8 mouse cellular contexts compared by ENCODE assay signal in genomic region chr6:116671031-116671430, GRCm38 (mm10). TPM values are rescaled to one million over a fixed set of nuclear protein-coding genes. Genes with fewer than 3 reads are reported as not detected.
DNase-seq lines count a peak whose midpoint lies in the region; ATAC-seq and TF ChIP-seq lines count a peak whose summit lies in the region.

No protein-coding gene starts in this region.

- H3K4me1 ChIP-seq in kidney, embryonic 15.5 days: peaks cover 41% of the 10 kb centered on the region
- H3K4me1 ChIP-seq in bone marrow macrophage, adult 2 months (ENCODE audit: control insufficient read depth, insufficient read depth, low read length): peaks cover 43% of the 10 kb centered on the region
- peaks cover 63% of the 10 kb centered on the region for H3K4me1 ChIP-seq in hindbrain, embryonic 12.5 days

- no peak overlapping the region for H3ac ChIP-seq in myocyte (ENCODE audit: control insufficient read depth, insufficient read length)

- no peak overlapping the region for H3K4me2 ChIP-seq in kidney, embryonic 15.5 days
- peak overlapping the region; percentile 93 for H3K4me2 ChIP-seq in hindbrain, embryonic 12.5 days (replicated peaks)
- no peak overlapping the region for H3K4me2 ChIP-seq in myocyte (ENCODE audit: low read depth)

- 2% methylated on average over 5 of the region's 5 CpGs for WGBS in kidney, embryonic 15.5 days
- 8% methylated on average over 5 of the region's 5 CpGs for WGBS in hindbrain, embryonic 12.5 days

- H3K27me3 ChIP-seq in kidney, embryonic 15.5 days: peaks cover 23% of the 10 kb centered on the region
- H3K27me3 ChIP-seq in hindbrain, embryonic 12.5 days: no peaks in the 10 kb centered on the region; the same call in 1 of the 2 replicates
- H3K27me3 ChIP-seq in myocyte (ENCODE audit: control insufficient read depth, insufficient read depth, insufficient read length): no peaks in the 10 kb centered on the region

- no peak for TF ChIP-seq POLR2A in bone marrow macrophage, adult 2 months (IDR thresholded peaks at IDR 0.05; ENCODE audit: borderline replicate concordance, low read depth, low read length)
- no peak for TF ChIP-seq POLR2A in myocyte (IDR thresholded peaks at IDR 0.05; ENCODE audit: insufficient read length, low read depth)

- H3K4me3 ChIP-seq in kidney, embryonic 15.5 days (replicated peaks): no peak overlapping the region
- peak overlapping the region; percentile 81 for H3K4me3 ChIP-seq in bone marrow macrophage, adult 2 months (ENCODE audit: insufficient read depth, low read length)
- H3K4me3 ChIP-seq in hindbrain, embryonic 12.5 days: peak overlapping the region; percentile 3; the same call in 1 of the 2 replicates
- H3K4me3 ChIP-seq in myocyte: no peak overlapping the region

- no peaks in the 10 kb centered on the region for H3K79me2 ChIP-seq in myocyte (ENCODE audit: control insufficient read depth, insufficient read depth)

- ATAC-seq in kidney, embryonic 15.5 days (replicated peaks; ENCODE audit: low FRiP score): peak; percentile 23; the same call in 1 of the 2 replicates
- peak; percentile 20 for ATAC-seq in hindbrain, embryonic 12.5 days (ENCODE audit: low FRiP score)
- ATAC-seq in CD4-positive, CD25-positive, alpha-beta regulatory T cell, adult 4 months: no peak

- no peak for DNase-seq in kidney, postnatal 36 days
- no peak for DNase-seq in cerebellum, adult 18-20 months
- DNase-seq in left cerebral cortex, adult 11 months (ENCODE audit: low spot score): no peak

- no peak for TF ChIP-seq CTCF in bone marrow macrophage, adult 2 months (IDR thresholded peaks at IDR 0.05; ENCODE audit: low read depth, low read length)

- H3K9me3 ChIP-seq in kidney, embryonic 15.5 days (replicated peaks): no peaks in the 10 kb centered on the region
- H3K9me3 ChIP-seq in hindbrain, embryonic 12.5 days (replicated peaks): no peaks in the 10 kb centered on the region

- no peaks in the 10 kb centered on the region for H3K36me3 ChIP-seq in kidney, embryonic 15.5 days
- H3K36me3 ChIP-seq in hindbrain, embryonic 12.5 days: no peaks in the 10 kb centered on the region
- H3K36me3 ChIP-seq in myocyte (ENCODE audit: control insufficient read depth, insufficient read depth): no peaks in the 10 kb centered on the region

- H3K9ac ChIP-seq in kidney, embryonic 15.5 days: no peak overlapping the region
- peak overlapping the region; percentile 2; the same call in 1 of the 2 replicates for H3K9ac ChIP-seq in hindbrain, embryonic 12.5 days

- no peak overlapping the region for H3K27ac ChIP-seq in kidney, embryonic 15.5 days
- peak overlapping the region; percentile 96 for H3K27ac ChIP-seq in bone marrow macrophage, adult 2 months (ENCODE audit: insufficient read depth, low read depth, low read length)
- H3K27ac ChIP-seq in hindbrain, embryonic 12.5 days: peak overlapping the region; percentile 89

TF ChIP-seq in myocyte, 11 proteins besides CTCF, POLR2A, EP300 and RAD21:
- no peak for TF ChIP-seq E2F4 (IDR thresholded peaks at IDR 0.05; ENCODE audit: insufficient read depth)
- TF ChIP-seq POLR2AphosphoS2 (IDR thresholded peaks at IDR 0.05; ENCODE audit: insufficient read length, low read depth): no peak
- TF ChIP-seq MYOG (IDR thresholded peaks at IDR 0.05; ENCODE audit: control insufficient read depth in 1 of 3, insufficient read depth in 1 of 3, insufficient read length in 2 of 3, low read depth in 2 of 3): peak; percentile 71 to 93 (median 86)
- no peak for TF ChIP-seq CEBPB (IDR thresholded peaks at IDR 0.05; ENCODE audit: insufficient read depth, poor library complexity, severe bottlenecking)
- TF ChIP-seq TCF12 (IDR thresholded peaks at IDR 0.05; ENCODE audit: insufficient read depth, poor library complexity, severe bottlenecking): peak; percentile 64
- no peak for TF ChIP-seq REST (IDR thresholded peaks at IDR 0.05; ENCODE audit: insufficient read depth, insufficient read length)
- TF ChIP-seq TCF3 (IDR thresholded peaks at IDR 0.05; ENCODE audit: insufficient read length, low read depth): peak; percentile 38
- no peak for TF ChIP-seq USF1 (IDR thresholded peaks at IDR 0.05; ENCODE audit: low read depth)
- TF ChIP-seq MAX (IDR thresholded peaks at IDR 0.05; ENCODE audit: low read depth): no peak
- no peak for TF ChIP-seq SRF (IDR thresholded peaks at IDR 0.05; ENCODE audit: control insufficient read depth, insufficient read length, low read depth)
- peak in 2 of 3 experiments; percentile 83 to 87 for TF ChIP-seq MYOD1 (IDR thresholded peaks at IDR 0.05; ENCODE audit: control insufficient read depth in 1 of 3, insufficient read length in 2 of 3, low read depth in 2 of 3)

RNA-seq across cellular contexts. Expression of gene Rassf4, which starts 2.7 kb away (rescaled TPM):
- 6.0 and 6.1 TPM in 2 replicates for polyA plus RNA-seq in kidney, embryonic 15.5 days (2015; fragmentation: Nextera tagmentation; extraction: Ambion mirVana)
- 388 and 401 TPM in 2 replicates for polyA plus RNA-seq in bone marrow macrophage, adult 2 months (2012; ENCODE audit: insufficient read depth, insufficient read length, missing spikeins)
- 38.7 and 46.7 TPM in 2 replicates for polyA plus RNA-seq in hindbrain, embryonic 12.5 days (2016; fragmentation: Nextera tagmentation; extraction: Ambion mirVana)
- polyA plus RNA-seq in myocyte (2012; fragmentation: generic; extraction: Trizol): 0.86 TPM
- polyA plus RNA-seq in CD4-positive, CD25-positive, alpha-beta regulatory T cell, adult 4 months (2017; shearing (Covaris generic)): 1 to 10 TPM; 3.2 to 5.1 TPM

RNA-seq across cellular contexts. Expression of gene Depp1, which starts 20.6 kb away (rescaled TPM):
- 29.3 and 30.6 TPM in 2 replicates for polyA plus RNA-seq in kidney, embryonic 15.5 days (2015; fragmentation: Nextera tagmentation; extraction: Ambion mirVana)
- 0.61 TPM in 1 of 2 replicates, not detected in the other for polyA plus RNA-seq in bone marrow macrophage, adult 2 months (2012; ENCODE audit: insufficient read depth, insufficient read length, missing spikeins)
- 9.5 and 9.7 TPM in 2 replicates for polyA plus RNA-seq in hindbrain, embryonic 12.5 days (2016; fragmentation: Nextera tagmentation; extraction: Ambion mirVana)
- polyA plus RNA-seq in myocyte (2012; fragmentation: generic; extraction: Trizol): 12.0 TPM
- polyA plus RNA-seq in CD4-positive, CD25-positive, alpha-beta regulatory T cell, adult 4 months (2017; shearing (Covaris generic)): not detected

RNA-seq across cellular contexts. Expression of gene Zfp422, which starts 42.2 kb away (rescaled TPM):
- polyA plus RNA-seq in kidney, embryonic 15.5 days (2015; fragmentation: Nextera tagmentation; extraction: Ambion mirVana): 184 and 199 TPM in 2 replicates
- polyA plus RNA-seq in bone marrow macrophage, adult 2 months (2012; ENCODE audit: insufficient read depth, insufficient read length, missing spikeins): 26.7 and 31.5 TPM in 2 replicates
- 237 and 251 TPM in 2 replicates for polyA plus RNA-seq in hindbrain, embryonic 12.5 days (2016; fragmentation: Nextera tagmentation; extraction: Ambion mirVana)
- polyA plus RNA-seq in myocyte (2012; fragmentation: generic; extraction: Trizol): 5.2 TPM
- polyA plus RNA-seq in CD4-positive, CD25-positive, alpha-beta regulatory T cell, adult 4 months (2017; shearing (Covaris generic)): 10 to 100 TPM; 24.6 to 27.0 TPM

RNA-seq across cellular contexts. Expression of gene Tmem72, which starts 45.7 kb away (rescaled TPM):
- 5.6 and 6.1 TPM in 2 replicates for polyA plus RNA-seq in kidney, embryonic 15.5 days (2015; fragmentation: Nextera tagmentation; extraction: Ambion mirVana)
- 0.09 TPM in 1 of 2 replicates, not detected in the other for polyA plus RNA-seq in bone marrow macrophage, adult 2 months (2012; ENCODE audit: insufficient read depth, insufficient read length, missing spikeins)
- polyA plus RNA-seq in hindbrain, embryonic 12.5 days (2016; fragmentation: Nextera tagmentation; extraction: Ambion mirVana): 0.10 and 0.12 TPM in 2 replicates
- polyA plus RNA-seq in myocyte (2012; fragmentation: generic; extraction: Trizol): 0.04 TPM
- polyA plus RNA-seq in CD4-positive, CD25-positive, alpha-beta regulatory T cell, adult 4 months (2017; shearing (Covaris generic)): under 1 TPM; 0.04 to 0.05 TPM

Comparison
In these comparisons a context has a peak if more than half of its experiments do, and no peak if none do; other contexts are left out.
1. H3K4me3 ChIP-seq: peak in bone marrow macrophage, adult 2 months (single experiment) and hindbrain, embryonic 12.5 days (single experiment); none in kidney, embryonic 15.5 days (single experiment) and myocyte (single experiment).